Mouse (Mus musculus) adrenal gland, postnatal 10 days (tissue): ENCODE data around the gene Olfr345. TPM values are rescaled to one million over a fixed set of nuclear protein-coding genes. Genes with fewer than 3 reads are reported as not detected.

ENCODE experiments used
- DNase-seq: peaks from one replicate; pipeline ENCODE4 v3.0.0; 2021; ENCODE audit warnings: mixed read lengths
- long read RNA-seq, 2 experiments: library from polyadenylated mRNA; stranded (forward); transcript quantifications; one replicate each; pipeline ENCODE4 v2.0.0; 2021
- total RNA-seq, 2 experiments: library from RNA; stranded (reverse); gene quantifications; 2 replicates each; pipeline ENCODE4 v1.2.3; 2021

Olfr345 gene
- not detected for total RNA-seq
- long read RNA-seq, experiment 1, result 0 reads
- long read RNA-seq, experiment 2, result 0 reads

DNA sequence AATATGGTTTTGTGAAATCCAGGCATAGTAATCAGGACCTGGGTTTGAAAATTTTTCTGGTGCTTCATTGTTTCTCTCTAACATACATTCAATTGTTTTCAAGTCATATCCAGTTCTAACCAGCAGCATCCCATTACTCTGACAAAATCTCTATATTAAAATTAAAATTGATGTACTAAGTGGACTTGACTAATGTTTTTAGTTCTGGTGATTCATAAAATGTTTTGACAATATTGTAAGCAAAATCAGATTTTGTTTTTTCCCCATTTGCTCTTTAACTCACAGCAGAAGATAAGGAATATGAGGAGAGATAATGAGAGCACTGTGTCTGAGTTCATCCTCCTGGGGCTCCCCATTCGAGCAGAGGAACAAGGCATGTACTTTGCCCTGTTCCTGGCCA, at the start of gene Olfr345:
Gene Olfr345 (plus strand): TSS at position 301 of the 400 bp plus-strand sequence.
- DNase-seq, result no peak

DNA sequence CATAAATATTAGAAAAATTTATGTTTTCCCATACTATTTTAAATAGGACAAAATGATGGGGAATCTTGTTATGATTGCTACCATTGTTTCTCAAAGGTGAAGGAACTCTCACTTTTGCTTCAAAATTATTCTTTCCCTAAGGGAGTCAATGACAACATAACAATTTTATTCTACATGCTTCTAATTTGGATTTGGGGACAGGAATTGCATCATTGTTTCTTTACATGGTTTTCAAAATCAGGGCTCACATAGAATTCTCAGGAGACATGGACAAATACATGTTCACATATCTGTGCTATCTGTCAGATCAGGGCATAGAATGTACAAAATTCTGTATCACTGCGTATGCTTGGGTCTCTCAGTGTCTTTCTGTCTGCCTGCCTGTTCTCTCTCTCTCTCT, 45.6 kb downstream of the Olfr345 start, which contains the start of gene Olfr346:
Gene Olfr346 (plus strand): TSS at position 301 of the 400 bp plus-strand sequence.
- DNase-seq, result no peak

Other genes starting within 250 kb of the Olfr345 start
- gene Olfr339, start 221.1 kb upstream of the Olfr345 start, total RNA-seq, result not detected
- not detected for gene Olfr340, start 187.5 kb upstream of the Olfr345 start, total RNA-seq
- not detected for gene Olfr341, start 157.6 kb upstream of the Olfr345 start, total RNA-seq
- not detected for gene Olfr342, start 115.0 kb upstream of the Olfr345 start, total RNA-seq
- gene Olfr344, start 73.4 kb upstream of the Olfr345 start, total RNA-seq, result under 1 TPM in 1 of 2 experiments, not detected in 1; 0.03 TPM
- gene Olfr346, start 45.7 kb downstream of the Olfr345 start, total RNA-seq, result not detected
- gene Olfr347, start 91.9 kb downstream of the Olfr345 start, total RNA-seq, result not detected
- gene Olfr348, start 144.2 kb downstream of the Olfr345 start, total RNA-seq, result not detected
- not detected for gene Olfr50, start 150.5 kb downstream of the Olfr345 start, total RNA-seq
- not detected for gene Olfr3, start 177.0 kb downstream of the Olfr345 start, total RNA-seq
- gene Olfr350, start 206.3 kb downstream of the Olfr345 start, total RNA-seq, result not detected
- gene Olfr351, start 222.6 kb downstream of the Olfr345 start, total RNA-seq, result not detected
- not detected for gene Olfr352, start 228.4 kb downstream of the Olfr345 start, total RNA-seq